Mouse (Mus musculus) small intestine, adult 2 months (tissue): ENCODE results near the gene Trim26.

Experiments
- CTCF ChIP-seq: fragments of 200-500 bp; IDR thresholded peaks from 2 replicates; pipeline ENCODE4 v1.5.1; 2012; ENCODE audit warnings: low read depth, mild to moderate bottlenecking, control low read depth, inconsistent platforms, low read length, moderate library complexity, mixed read lengths; ENCODE audit not compliant: insufficient replicate concordance, insufficient read length; ENCODE audit errors: extremely low read depth
- POLR2A ChIP-seq: fragments of 200-500 bp; IDR thresholded peaks from 2 replicates; pipeline ENCODE4 v1.6.1; 2012; ENCODE audit warnings: low read depth, mild to moderate bottlenecking, control low read depth, inconsistent platforms, low read length, moderate library complexity

- TF ChIP-seq POLR2A (no peak), CTCF (no peak)
Measured at GRCm38 (mm10) chr17:36839931-36840330, 3.0 kb downstream of the Trim26 start.
